ENCODE assay signal across 14 mouse cellular contexts in genomic region chr13:55898257-55898950, GRCm38 (mm10).
A peak's percentile ranks its signal among the peaks of the same experiment; 100 is the strongest.
DNase-seq lines count a peak whose midpoint lies in the region; ATAC-seq and TF ChIP-seq lines count a peak whose summit lies in the region.
"Had no signal": no experiment of that assay in that cellular context is flagged by ENCODE, and none has a peak within 500 bp of the region (broad histone marks: within the 10 kb centered on the region; RNA-seq: fewer than 3 reads in every experiment).

No protein-coding gene starts in this region.

- H3K27me3 ChIP-seq in forebrain, embryonic 10.5 days (ENCODE audit: poor library complexity, severe bottlenecking): peaks cover 29% of the 10 kb centered on the region; the same call in 1 of the 2 replicates
- H3K27me3 ChIP-seq in forebrain, embryonic 11.5 days (ENCODE audit: control insufficient read depth, insufficient read depth, low read length): no peaks in the 10 kb centered on the region
- no peaks in the 10 kb centered on the region for H3K27me3 ChIP-seq in neural tube, embryonic 12.5 days (replicated peaks)
- H3K27me3 ChIP-seq in forebrain, postnatal 0 days (ENCODE audit: insufficient read depth, low read length): no peaks in the 10 kb centered on the region
- H3K27me3 ChIP-seq in stomach, postnatal 0 days (ENCODE audit: control insufficient read depth, insufficient read depth, low read length): no peaks in the 10 kb centered on the region
- H3K27me3 ChIP-seq: liver, embryonic 15.5 days had no signal

- no peak overlapping the region for H3K4me2 ChIP-seq in forebrain, embryonic 11.5 days (ENCODE audit: low read depth, low read length, severe bottlenecking)
- H3K4me2 ChIP-seq in neural tube, embryonic 12.5 days (replicated peaks): peak overlapping the region; percentile 12; the same call in 1 of the 2 replicates
- no peak overlapping the region for H3K4me2 ChIP-seq in forebrain, postnatal 0 days (ENCODE audit: low read depth)
- H3K4me2 ChIP-seq in stomach, postnatal 0 days (replicated peaks; ENCODE audit: low read depth): no peak overlapping the region
- H3K4me2 ChIP-seq: liver, embryonic 15.5 days had no signal

- H3K4me1 ChIP-seq in forebrain, embryonic 10.5 days: peaks cover 31% of the 10 kb centered on the region
- H3K4me1 ChIP-seq in forebrain, embryonic 11.5 days (replicated peaks; ENCODE audit: control insufficient read depth, insufficient read depth, low read length): peaks cover 11% of the 10 kb centered on the region
- peaks cover 25% of the 10 kb centered on the region for H3K4me1 ChIP-seq in neural tube, embryonic 12.5 days
- H3K4me1 ChIP-seq in forebrain, postnatal 0 days (ENCODE audit: insufficient read depth): peaks cover 6% of the 10 kb centered on the region; the same call in 1 of the 2 replicates
- peaks cover 16% of the 10 kb centered on the region for H3K4me1 ChIP-seq in stomach, postnatal 0 days (replicated peaks; ENCODE audit: control insufficient read depth, insufficient read depth)
- H3K4me1 ChIP-seq: liver, embryonic 15.5 days had no signal

- H3K9ac ChIP-seq in forebrain, embryonic 11.5 days (ENCODE audit: low read length): no peak overlapping the region
- no peak overlapping the region for H3K9ac ChIP-seq in neural tube, embryonic 12.5 days
- H3K9ac ChIP-seq in forebrain, postnatal 0 days: no peak overlapping the region
- H3K9ac ChIP-seq in stomach, postnatal 0 days (ENCODE audit: low read length): peak overlapping the region; percentile 27
- H3K9ac ChIP-seq: liver, embryonic 15.5 days had no signal

- TF ChIP-seq EP300 in stomach, postnatal 0 days (optimal IDR thresholded peaks at IDR 0.05): no peak

- ATAC-seq in forebrain, embryonic 11.5 days (replicated peaks; ENCODE audit: low FRiP score): no peak
- peak; percentile 48; the same call in 1 of the 2 replicates for ATAC-seq in neural tube, embryonic 12.5 days (ENCODE audit: low FRiP score, low read depth)
- no peak for ATAC-seq in forebrain, postnatal 0 days
- no peak for ATAC-seq in stomach, postnatal 0 days (ENCODE audit: low FRiP score, low TSS enrichment)
- ATAC-seq: intestine, postnatal 0 days had no signal

- no peaks in the 10 kb centered on the region for H3K9me3 ChIP-seq in forebrain, embryonic 10.5 days
- no peaks in the 10 kb centered on the region for H3K9me3 ChIP-seq in forebrain, embryonic 11.5 days (ENCODE audit: control insufficient read depth, low read length)
- H3K9me3 ChIP-seq in neural tube, embryonic 12.5 days: no peaks in the 10 kb centered on the region
- H3K9me3 ChIP-seq in forebrain, postnatal 0 days (ENCODE audit: low read length): no peaks in the 10 kb centered on the region
- no peaks in the 10 kb centered on the region for H3K9me3 ChIP-seq in stomach, postnatal 0 days (ENCODE audit: control insufficient read depth, low read length)
- H3K9me3 ChIP-seq: liver, embryonic 15.5 days had no signal

- H3K27ac ChIP-seq in forebrain, embryonic 10.5 days: peak overlapping the region; percentile 77
- no peak overlapping the region for H3K27ac ChIP-seq in forebrain, embryonic 11.5 days (ENCODE audit: low read depth, low read length)
- H3K27ac ChIP-seq in neural tube, embryonic 12.5 days: no peak overlapping the region
- H3K27ac ChIP-seq in forebrain, postnatal 0 days (ENCODE audit: low read depth, low read length): 0 out of 2 replicates have a peak overlapping the region, but pooled peaks have one; percentile 29
- H3K27ac ChIP-seq in stomach, postnatal 0 days (replicated peaks): peak overlapping the region; percentile 86
- H3K27ac ChIP-seq: liver, embryonic 15.5 days had no signal

- no peaks in the 10 kb centered on the region for H3K36me3 ChIP-seq in forebrain, embryonic 10.5 days (replicated peaks)
- no peaks in the 10 kb centered on the region for H3K36me3 ChIP-seq in forebrain, embryonic 11.5 days (ENCODE audit: control insufficient read depth, insufficient read depth, low read length)
- no peaks in the 10 kb centered on the region for H3K36me3 ChIP-seq in neural tube, embryonic 12.5 days
- H3K36me3 ChIP-seq in forebrain, postnatal 0 days (ENCODE audit: insufficient read depth): no peaks in the 10 kb centered on the region
- H3K36me3 ChIP-seq in stomach, postnatal 0 days (ENCODE audit: control insufficient read depth, insufficient read depth, low read length): no peaks in the 10 kb centered on the region
- H3K36me3 ChIP-seq: liver, embryonic 15.5 days had no signal

- H3K4me3 ChIP-seq in forebrain, embryonic 10.5 days: no peak overlapping the region
- no peak overlapping the region for H3K4me3 ChIP-seq in forebrain, embryonic 11.5 days (ENCODE audit: low read depth, low read length)
- no peak overlapping the region for H3K4me3 ChIP-seq in neural tube, embryonic 12.5 days
- H3K4me3 ChIP-seq in forebrain, postnatal 0 days (ENCODE audit: low read depth, low read length): no peak overlapping the region
- H3K4me3 ChIP-seq in stomach, postnatal 0 days (ENCODE audit: low read depth, low read length): no peak overlapping the region
- H3K4me3 ChIP-seq: liver, embryonic 15.5 days had no signal

- no peak for TF ChIP-seq CTCF in forebrain, postnatal 0 days (IDR thresholded peaks at IDR 0.05; ENCODE audit: low read depth)
- TF ChIP-seq CTCF in stomach, postnatal 0 days (IDR thresholded peaks at IDR 0.05; ENCODE audit: low read depth): no peak

- DNase-seq in forebrain, embryonic 10.5 days (ENCODE audit: extremely low spot score, low spot score): no peak
- DNase-seq in forebrain, embryonic 11.5 days (ENCODE audit: low spot score): no peak
- no peak for DNase-seq in neural tube, embryonic 10.5 days (ENCODE audit: extremely low spot score, low spot score)
- no peak for DNase-seq in forebrain, postnatal 0 days
- no peak for DNase-seq in stomach, postnatal 0 days (ENCODE audit: low spot score)
- DNase-seq in thymus, postnatal 0 days (ENCODE audit: low spot score): no peak
- no peak for DNase-seq in right cerebral cortex, postnatal 36 days (ENCODE audit: low spot score in 2 of 2)
- DNase-seq: cerebellum, adult 18-20 months; heart, postnatal 10 days; lung, postnatal 4 days; thymus, adult 2 months had no signal

- 55% methylated on average over 17 of the region's 17 CpGs for WGBS in forebrain, embryonic 10.5 days
- 44% methylated on average over 17 of the region's 17 CpGs for WGBS in forebrain, embryonic 11.5 days
- WGBS in neural tube, embryonic 12.5 days: 47% methylated on average over 17 of the region's 17 CpGs
- 25% methylated on average over 17 of the region's 17 CpGs for WGBS in forebrain, postnatal 0 days
- whole genome bisulfite sequencing in stomach, postnatal 0 days: 67% methylated on average over 17 of the region's 17 CpGs

Comparison
In these comparisons a context has a peak if more than half of its experiments do, and no peak if none do; other contexts are left out.
1. H3K27ac ChIP-seq: peak in forebrain, embryonic 10.5 days (single experiment), forebrain, postnatal 0 days (single experiment) and stomach, postnatal 0 days (single experiment); none in forebrain, embryonic 11.5 days (single experiment) and neural tube, embryonic 12.5 days (single experiment).